ENCODE assay signal across 19 mouse cellular contexts in genomic region chr7:82530583-82530982, GRCm38 (mm10).
DNase-seq lines count a peak whose midpoint lies in the region; ATAC-seq and TF ChIP-seq lines count a peak whose summit lies in the region.
"Had no signal": no experiment of that assay in that cellular context is flagged by ENCODE, and none has a peak within 500 bp of the region (broad histone marks: within the 10 kb centered on the region; RNA-seq: fewer than 3 reads in every experiment).

No protein-coding gene starts in this region.

- peak overlapping the region; percentile 45; the same call in 1 of the 2 replicates for H3K27ac ChIP-seq in stomach, postnatal 0 days (replicated peaks)
- H3K27ac ChIP-seq: embryonic facial prominence, embryonic 13.5 days; forebrain, embryonic 10.5 days; forebrain, embryonic 13.5 days; gastrocnemius, adult 2 months; heart, adult 2 months; hindbrain, embryonic 12.5 days; hindbrain, embryonic 15.5 days had no signal

- no peak overlapping the region for H3K4me2 ChIP-seq in stomach, postnatal 0 days (replicated peaks; ENCODE audit: low read depth)
- H3K4me2 ChIP-seq: embryonic facial prominence, embryonic 13.5 days; forebrain, embryonic 13.5 days; heart, embryonic 11.5 days; hindbrain, embryonic 12.5 days; hindbrain, embryonic 15.5 days had no signal

- TF ChIP-seq CTCF in stomach, postnatal 0 days (IDR thresholded peaks at IDR 0.05; ENCODE audit: low read depth), result no peak

- no peaks in the 10 kb centered on the region for H3K27me3 ChIP-seq in stomach, postnatal 0 days (ENCODE audit: control insufficient read depth, insufficient read depth, low read length)
- H3K27me3 ChIP-seq: embryonic facial prominence, embryonic 13.5 days; forebrain, embryonic 13.5 days; hindbrain, embryonic 12.5 days; hindbrain, embryonic 15.5 days; Patski had no signal

- peak; percentile 7 for DNase-seq in adrenal gland, postnatal 10 days
- DNase-seq in adrenal gland, postnatal 4 days (ENCODE audit: low spot score in 2 of 2), result no peak
- peak; percentile 70 for DNase-seq in heart, adult 11 months
- no peak for DNase-seq in heart, adult 9 months (ENCODE audit: low spot score in 2 of 2)
- DNase-seq in NIH3T3 (ENCODE audit: low read depth), result peak; percentile 52
- DNase-seq in stomach, postnatal 0 days (ENCODE audit: low spot score), result no peak
- DNase-seq in embryo, embryonic 10.5 days (ENCODE audit: low spot score), result no peak
- DNase-seq: adrenal gland, adult 2 months; adrenal gland, postnatal 25 days; heart, adult 2 months had no signal

- no peak for TF ChIP-seq EP300 in stomach, postnatal 0 days (optimal IDR thresholded peaks at IDR 0.05)

- no peak overlapping the region for H3K4me3 ChIP-seq in stomach, postnatal 0 days (ENCODE audit: low read depth, low read length)
- H3K4me3 ChIP-seq: embryonic facial prominence, embryonic 13.5 days; forebrain, embryonic 10.5 days; forebrain, embryonic 13.5 days; gastrocnemius, adult 2 months; heart, adult 2 months; hindbrain, embryonic 12.5 days; hindbrain, embryonic 15.5 days had no signal

- H3K36me3 ChIP-seq in stomach, postnatal 0 days (ENCODE audit: control insufficient read depth, insufficient read depth, low read length), result no peaks in the 10 kb centered on the region
- H3K36me3 ChIP-seq: embryonic facial prominence, embryonic 13.5 days; forebrain, embryonic 10.5 days; hindbrain, embryonic 12.5 days; hindbrain, embryonic 15.5 days had no signal

- 56% methylated on average over 5 of the region's 5 CpGs for WGBS in stomach, postnatal 0 days

- peak; percentile 66; the same call in 1 of the 2 replicates for ATAC-seq in stomach, postnatal 0 days (ENCODE audit: low FRiP score, low TSS enrichment)
- ATAC-seq: forebrain, embryonic 13.5 days; forebrain, embryonic 16.5 days; Patski had no signal

- H3K4me1 ChIP-seq in stomach, postnatal 0 days (replicated peaks; ENCODE audit: control insufficient read depth, insufficient read depth), result 0 out of 2 replicates have a peak, but pooled peaks cover 2% of the 10 kb centered on the region
- H3K4me1 ChIP-seq: forebrain, embryonic 10.5 days; forebrain, embryonic 13.5 days; hindbrain, embryonic 12.5 days had no signal

- H3K9ac ChIP-seq in stomach, postnatal 0 days (ENCODE audit: low read length), result no peak overlapping the region
- H3K9ac ChIP-seq: embryonic facial prominence, embryonic 13.5 days; forebrain, embryonic 13.5 days; hindbrain, embryonic 12.5 days; hindbrain, embryonic 15.5 days had no signal

- H3K9me3 ChIP-seq in stomach, postnatal 0 days (ENCODE audit: control insufficient read depth, low read length), result no peaks in the 10 kb centered on the region
- H3K9me3 ChIP-seq: embryonic facial prominence, embryonic 13.5 days; forebrain, embryonic 10.5 days; forebrain, embryonic 13.5 days; hindbrain, embryonic 12.5 days; hindbrain, embryonic 15.5 days had no signal

Comparison
In these comparisons a context has a peak if more than half of its experiments do, and no peak if none do; other contexts are left out.
1. DNase-seq: peak in adrenal gland, postnatal 10 days (single experiment), heart, adult 11 months (single experiment) and NIH3T3 (single experiment); none in adrenal gland, postnatal 4 days (0 of 2), heart, adult 9 months (0 of 2), stomach, postnatal 0 days (single experiment) and embryo, embryonic 10.5 days (single experiment).